Mouse (Mus musculus) gastrocnemius, adult 2 months (tissue): ENCODE results near the gene Inava. TPM values are rescaled to one million over a fixed set of nuclear protein-coding genes. Genes with fewer than 3 reads are reported as not detected.

Experiments
- DNase-seq: peaks from one replicate; pipeline ENCODE4 v3.0.0; 2022
- H3K27ac ChIP-seq: fragments of 200-600 bp; 2 replicates; pipeline ENCODE4 v1.8.1; 2022; ENCODE audit warnings: mild to moderate bottlenecking
- H3K4me3 ChIP-seq: fragments of 200-600 bp; 2 replicates; pipeline ENCODE4 v1.8.1; 2022; ENCODE audit warnings: mild to moderate bottlenecking, moderate library complexity
- CTCF ChIP-seq: fragments of 200-600 bp; IDR thresholded peaks from 2 replicates; pipeline ENCODE4 v1.8.1; 2022; ENCODE audit warnings: antibody characterized with exemption, mild to moderate bottlenecking, moderate library complexity
- intact Hi-C: fragments of 180-260 bp; cut with DNase I; formaldehyde crosslinking; loops from one replicate; pipeline ENCODE4 v1.15.1; 2025
- total RNA-seq, 2 experiments: library from RNA; stranded (reverse); gene quantifications; 2 replicates each; pipeline ENCODE4 v1.2.3; 2021

Gene Inava
- total RNA-seq, 2 experiments from 2014 or later, result not detected

DNA sequence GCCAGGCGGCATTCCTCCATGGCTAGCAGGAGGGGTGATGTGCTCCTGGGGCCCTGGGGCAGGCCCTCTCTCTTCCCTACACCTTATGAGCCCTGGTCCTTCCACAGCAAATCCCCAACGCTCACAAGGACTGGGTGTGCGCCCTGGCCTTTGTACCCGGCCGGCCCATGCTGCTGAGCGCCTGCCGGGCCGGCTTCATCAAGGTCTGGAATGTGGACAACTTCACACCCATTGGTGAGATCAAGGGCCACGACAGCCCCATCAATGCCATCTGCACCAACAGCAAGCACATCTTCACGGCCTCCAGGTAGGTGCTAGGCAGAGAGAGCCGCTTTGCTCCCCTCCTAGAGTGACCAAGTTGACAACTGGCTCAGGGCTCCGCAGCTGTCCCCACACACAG lies 61.4 kb downstream of the Inava start:
- Histone ChIP-seq H3K27ac (no peak overlapping the region), H3K4me3 (no peak overlapping the region)
- intact Hi-C loops, result no loop called here
- DNase-seq, result no peak
- no peak for TF ChIP-seq CTCF

DNA sequence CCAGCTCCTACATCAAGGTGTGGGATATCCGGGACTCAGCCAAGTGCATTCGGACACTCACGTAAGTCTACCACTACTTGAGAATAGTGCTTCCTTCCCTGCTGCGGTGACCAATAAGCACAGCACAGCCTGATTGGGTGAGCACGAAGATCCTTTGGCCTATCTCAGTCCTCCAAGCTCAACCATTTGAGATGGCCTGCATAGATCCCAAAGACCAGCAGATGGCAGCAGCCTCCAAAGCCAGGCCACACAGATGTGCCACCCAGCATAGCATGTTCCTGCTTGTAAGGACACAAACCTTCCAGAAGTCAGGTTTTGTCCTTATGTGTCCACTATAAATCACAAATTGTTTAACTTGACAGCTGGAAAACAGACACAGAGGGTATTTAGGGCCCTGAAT lies 64.0 kb downstream of the Inava start:
- DNase-seq, result peak; percentile 76
- intact Hi-C loops, result loop anchor here (1.0 kb wide), 1 partner anchor 289 kb away; no protein-coding TSS in a partner anchor
- TF ChIP-seq CTCF, result peak; percentile 90
- Histone ChIP-seq H3K27ac (no peak overlapping the region), H3K4me3 (no peak overlapping the region)

DNA sequence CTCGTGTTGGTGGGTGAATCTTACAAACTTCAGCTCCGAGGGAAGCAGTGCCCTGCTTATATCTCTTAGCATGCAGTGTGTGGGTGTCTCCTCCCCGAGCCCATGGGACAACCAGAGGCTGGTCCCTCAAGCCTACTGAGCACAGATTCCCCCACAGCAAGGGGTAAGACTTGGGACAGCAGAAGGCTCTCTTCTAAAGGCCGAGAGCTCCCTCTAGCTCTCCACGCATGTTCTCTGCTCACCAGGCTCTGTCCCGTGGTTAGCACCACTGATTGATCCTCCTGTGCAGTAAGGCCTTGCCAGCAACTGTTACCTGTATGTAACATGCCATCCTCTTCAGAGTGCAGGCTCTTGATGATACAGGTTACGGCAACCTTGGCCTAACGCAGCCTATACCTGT lies 66.4 kb downstream of the Inava start:
- peak; percentile 58 for TF ChIP-seq CTCF
- intact Hi-C loops, result loop anchor here (5.0 kb wide), 1 partner anchor 45 kb away; the partner anchor contains the start of gene Mroh3
- Histone ChIP-seq H3K4me3 (no peak overlapping the region), H3K27ac (no peak overlapping the region)
- DNase-seq, result no peak

DNA sequence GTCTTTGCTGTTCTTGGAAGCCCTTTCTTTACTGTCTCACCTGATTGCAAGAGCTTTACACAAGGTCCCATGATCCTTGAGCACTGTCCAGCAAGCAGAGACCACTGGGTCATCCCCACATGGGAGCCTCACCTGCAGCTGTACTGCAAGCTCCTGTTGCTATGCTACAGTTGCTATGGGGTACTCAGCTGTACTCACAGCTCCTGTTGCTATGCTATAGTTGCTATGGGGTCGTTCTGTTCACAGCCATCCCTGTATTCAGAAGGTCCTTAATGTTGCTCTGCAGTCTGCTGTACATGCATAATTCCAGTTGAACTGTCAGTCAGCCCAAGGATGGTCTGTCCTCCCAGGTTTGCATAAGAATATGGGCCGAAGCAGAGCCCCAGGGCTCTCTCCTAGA lies 68.6 kb downstream of the Inava start:
- TF ChIP-seq CTCF, result no peak
- H3K4me3 ChIP-seq, result no peak overlapping the region
- intact Hi-C loops, result loop anchor here (5.0 kb wide), 1 partner anchor 47 kb away; the partner anchor contains the start of gene Mroh3
- H3K27ac ChIP-seq, result no peak overlapping the region
- DNase-seq, result no peak

Other genes starting within 250 kb of the Inava start
- gene Igfn1, start 227.9 kb downstream of the Inava start, total RNA-seq, result 10 to 100 TPM; 21.8 to 52.3 TPM
- gene Tmem9, start 226.1 kb downstream of the Inava start, total RNA-seq, result 1 to 10 TPM; 5.2 to 9.9 TPM
- not detected for gene Ascl5, start 183.5 kb downstream of the Inava start, total RNA-seq
- gene Cacna1s, start 181.5 kb downstream of the Inava start, total RNA-seq, result 100 to 1,000 TPM; 779 to 840 TPM
- gene Kif21b, start 102.9 kb downstream of the Inava start, total RNA-seq, result under 1 TPM; 0.46 to 0.47 TPM
- gene Mroh3, start 21.4 kb downstream of the Inava start, total RNA-seq, result not detected
- not detected for gene Gpr25, start 26.6 kb upstream of the Inava start, total RNA-seq
- gene Camsap2, start 111.8 kb upstream of the Inava start, total RNA-seq, result 10 to 100 TPM in 1 of 2 experiments, 1 to 10 TPM in 1; 8.3 to 12.4 TPM
- gene Ddx59, start 181.0 kb upstream of the Inava start, total RNA-seq, result 10 to 100 TPM; 19.3 to 19.6 TPM
- under 1 TPM in 1 of 2 experiments, not detected in 1; 0.08 TPM for gene Kif14, start 232.1 kb upstream of the Inava start, total RNA-seq